Mouse (Mus musculus): ENCODE results near the gene Gm9767.

Gene Gm9767

GRCm38 (mm10) chr10:26077671-26078481, at the start of gene Gm9767:
Gene Gm9767 (plus strand): TSS chr10:26078255.
- peak; percentile 38 for DNase-seq (ENCODE audit: low read depth, low spot score)

GRCm38 (mm10) chr10:26034931-26035330, 43.1 kb upstream of the Gm9767 start:
- DNase-seq (ENCODE audit: low read depth, low spot score), result no peak

GRCm38 (mm10) chr10:26051177-26051576, 26.9 kb upstream of the Gm9767 start:
- no peak for DNase-seq (ENCODE audit: low read depth, low spot score)

DNA sequence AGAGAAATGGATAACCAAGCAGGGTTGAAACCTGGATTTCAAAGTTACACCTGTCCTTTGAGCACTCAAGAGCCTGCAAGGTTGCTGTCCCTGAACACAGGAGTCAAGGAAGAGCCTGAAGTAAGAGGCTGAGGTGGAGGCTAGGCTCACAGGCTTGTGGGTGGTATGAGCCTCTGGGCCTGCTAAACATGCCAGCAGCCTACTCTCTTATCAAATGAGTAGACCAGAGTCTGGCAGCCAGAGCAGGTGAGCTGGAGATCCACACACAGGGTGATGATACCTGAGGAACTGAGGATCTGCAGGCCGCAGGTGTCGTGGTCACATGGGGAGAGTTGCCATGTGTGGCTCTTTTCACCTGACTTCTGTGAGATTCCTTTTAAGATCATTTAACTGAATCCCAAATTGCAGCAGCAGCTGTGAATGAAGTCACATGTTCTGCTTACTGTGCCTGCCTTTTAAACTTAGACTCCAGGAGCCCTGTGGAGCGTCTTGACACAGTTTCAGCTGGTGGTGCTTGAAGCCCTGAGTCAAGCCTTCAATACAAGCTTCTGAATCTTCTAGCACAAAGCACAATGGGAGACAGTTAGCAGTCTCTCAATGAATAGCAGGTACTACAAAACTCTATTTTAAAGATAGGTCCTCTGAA, 18.3 kb upstream of the Gm9767 start:
- no peak for DNase-seq (ENCODE audit: low read depth, low spot score)

- no peak for DNase-seq (ENCODE audit: low read depth, low spot score)
These were observed 15.0 kb upstream of the Gm9767 start for GRCm38 (mm10) chr10:26063071-26063470.

DNA sequence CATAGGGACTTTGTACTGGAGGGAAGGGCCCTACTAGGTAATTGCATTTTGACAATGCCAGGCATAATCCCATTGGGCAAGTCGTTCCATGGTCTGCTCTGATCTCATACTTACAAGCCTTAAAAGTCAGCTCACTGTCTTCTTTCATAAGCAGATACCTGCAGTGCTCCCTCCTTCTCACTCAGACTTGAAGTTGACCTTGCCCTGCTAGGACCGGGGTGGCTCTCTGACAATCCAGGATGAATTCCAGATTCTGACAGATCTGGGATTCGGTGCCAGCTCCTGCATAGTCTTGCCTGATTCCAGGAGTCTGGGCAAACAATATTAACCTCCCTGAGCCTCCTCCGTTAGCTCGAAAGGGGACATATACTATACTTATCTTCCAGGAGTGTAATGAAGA, 6.1 kb upstream of the Gm9767 start:
- DNase-seq (ENCODE audit: low read depth, low spot score), result no peak

DNA sequence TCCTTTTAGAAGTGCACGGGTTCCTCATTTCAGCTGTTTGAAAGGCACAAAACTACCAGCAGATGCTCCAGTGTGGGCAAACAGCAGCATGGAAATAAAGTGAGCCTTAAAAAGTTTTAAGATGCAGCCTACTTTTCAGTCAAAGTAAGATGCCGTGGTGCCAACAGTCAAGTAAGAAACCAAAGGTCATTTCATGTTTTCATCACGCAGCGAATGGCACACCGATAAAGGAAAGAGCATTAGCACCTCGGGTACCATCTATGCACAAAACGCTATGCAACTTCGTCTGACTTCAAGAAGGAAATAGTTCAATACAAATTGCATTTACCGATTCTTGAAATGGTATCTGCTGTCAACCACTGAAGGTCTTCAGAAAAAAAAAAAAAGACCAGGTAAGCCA, 1.1 kb upstream of the Gm9767 start:
- no peak for DNase-seq (ENCODE audit: low read depth, low spot score)

DNA sequence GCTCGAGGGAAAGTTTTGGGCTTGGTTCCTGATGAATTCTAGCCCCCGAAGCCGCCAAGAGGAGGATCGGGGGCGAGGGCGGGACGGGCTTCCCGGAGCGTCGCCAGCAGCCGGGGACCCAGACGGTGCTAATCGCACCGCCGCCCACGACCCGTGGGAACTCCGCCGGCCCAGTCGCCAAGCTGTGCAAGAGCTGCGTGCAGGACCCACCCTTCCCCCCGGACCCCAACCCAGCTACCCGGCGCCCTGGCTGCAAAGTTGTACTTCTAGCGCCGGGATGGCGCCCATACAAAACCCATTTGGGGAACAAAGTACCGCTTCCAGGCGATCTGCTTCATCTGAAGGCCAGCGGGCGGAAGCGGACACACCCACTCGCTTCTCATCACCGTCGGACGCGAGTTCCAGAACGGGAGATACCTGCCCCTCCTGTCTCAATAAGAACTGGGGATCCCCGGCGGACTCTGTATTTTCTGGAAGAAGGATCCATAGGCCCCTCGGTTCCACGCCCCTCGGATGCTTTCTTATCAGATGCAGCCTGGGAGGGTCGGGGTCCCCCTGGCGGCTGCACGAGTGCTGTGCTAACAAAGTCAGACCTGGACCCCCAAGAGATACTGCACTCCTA, 577 bp downstream of the Gm9767 start, which contains the start of gene Tmem200a:
TSS of gene Tmem200a (minus strand) at position 532 of the 622 bp plus-strand sequence.
- DNase-seq (ENCODE audit: low read depth, low spot score), result peak; percentile 88

DNA sequence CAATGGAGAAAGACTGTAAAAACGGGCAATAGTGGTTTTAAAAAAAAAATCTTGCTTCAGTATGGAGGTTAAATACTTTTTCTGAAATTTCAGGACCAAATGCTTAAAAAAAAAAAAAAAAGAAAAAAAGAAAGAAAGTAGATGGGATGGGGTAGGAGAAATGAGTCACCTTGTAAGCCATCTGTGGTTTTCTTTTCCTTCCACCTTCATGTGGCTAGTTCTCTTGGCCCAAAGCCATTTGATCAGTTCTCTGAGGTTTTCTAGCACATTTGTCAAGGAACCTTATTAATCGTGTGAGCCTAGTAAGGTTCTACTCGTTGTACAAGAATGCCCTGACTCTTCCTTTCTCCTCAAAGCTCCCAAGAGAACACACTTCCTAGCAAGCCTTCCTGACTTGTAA, 1.6 kb downstream of the Gm9767 start:
- no peak for DNase-seq (ENCODE audit: low read depth, low spot score)

- peak; percentile 45 for DNase-seq (ENCODE audit: low read depth, low spot score)
These were observed 4.0 kb downstream of the Gm9767 start for GRCm38 (mm10) chr10:26082081-26082480.

DNA sequence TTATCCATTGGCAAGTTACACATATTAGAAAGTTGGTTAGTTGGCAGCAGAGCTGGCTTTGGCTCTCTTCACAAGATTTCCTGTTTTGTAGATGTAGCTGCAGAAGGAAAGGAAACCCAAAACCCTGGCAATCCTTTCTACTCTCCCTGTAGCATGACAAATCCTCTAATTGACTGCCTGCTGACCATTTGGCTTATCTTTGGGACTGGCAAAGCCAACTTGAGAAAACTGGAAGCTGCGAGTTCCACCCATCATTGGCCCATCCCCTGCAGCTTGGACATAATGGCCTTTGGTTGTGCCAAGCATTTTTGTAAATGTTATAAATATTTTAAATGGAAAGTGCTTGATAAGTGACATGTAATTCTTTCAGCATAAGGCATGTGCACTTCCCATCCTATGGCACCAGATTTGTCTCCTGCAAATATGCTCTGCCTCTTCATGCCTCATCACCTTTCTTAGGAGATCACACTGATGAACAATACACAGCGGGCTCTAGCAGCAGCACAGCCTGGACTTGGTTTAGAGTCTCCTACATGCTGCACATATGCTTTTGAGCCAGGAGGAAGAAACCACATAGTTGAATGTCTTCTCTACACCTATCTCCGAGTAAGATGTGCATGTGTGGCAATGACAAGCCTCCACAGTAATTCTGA, 25.4 kb downstream of the Gm9767 start:
- no peak for DNase-seq (ENCODE audit: low read depth, low spot score)

GRCm38 (mm10) chr10:26114409-26114808, 36.4 kb downstream of the Gm9767 start:
- no peak for DNase-seq (ENCODE audit: low read depth, low spot score)

GRCm38 (mm10) chr10:26119067-26119821, 41.2 kb downstream of the Gm9767 start:
- no peak for DNase-seq (ENCODE audit: low read depth, low spot score)

GRCm38 (mm10) chr10:26119822-26120183, 41.7 kb downstream of the Gm9767 start:
- no peak for DNase-seq (ENCODE audit: low read depth, low spot score)
